ENCODE assay signal across 9 mouse cellular contexts in genomic region chr3:129622120-129622519, GRCm38 (mm10).
DNase-seq lines count a peak whose midpoint lies in the region; TF ChIP-seq lines count a peak whose summit lies in the region.
"Had no signal": no experiment of that assay in that cellular context is flagged by ENCODE, and none has a peak within 500 bp of the region (broad histone marks: within the 10 kb centered on the region; RNA-seq: fewer than 3 reads in every experiment).

No protein-coding gene starts in this region.

- no peak overlapping the region for H3K4me3 ChIP-seq in gastrocnemius, adult 2 months

- intact Hi-C loops in gastrocnemius, adult 2 months (cut with DNase I) = no loop called here
- intact Hi-C loops in left cerebral cortex, postnatal 36 days (cut with DNase I) = no loop called here

- DNase-seq in gastrocnemius, adult 2 months = no peak
- DNase-seq in gastrocnemius, postnatal 25 days = no peak
- DNase-seq in A20 (ENCODE audit: low read depth, low spot score) (peak; percentile 39), R1 (ENCODE audit: low read depth, low spot score) (peak; percentile 83)
- DNase-seq in kidney, postnatal 10 days = peak; percentile 51
- DNase-seq in gastrocnemius, adult 18-20 months (ENCODE audit: low spot score) = no peak
- no peak for DNase-seq in cerebellum, adult 18-20 months
- DNase-seq in left cerebral cortex, postnatal 36 days (ENCODE audit: low spot score in 2 of 2) = no peak
- DNase-seq: lung, postnatal 4 days had no signal

- peak; percentile 35 for TF ChIP-seq CTCF in gastrocnemius, adult 2 months (IDR thresholded peaks at IDR 0.05)

- no peak overlapping the region for H3K27ac ChIP-seq in gastrocnemius, adult 2 months

Comparison
In these comparisons a context has a peak if more than half of its experiments do, and no peak if none do; other contexts are left out.
1. DNase-seq: peak in A20 (single experiment), R1 (single experiment) and kidney, postnatal 10 days (single experiment); none in gastrocnemius, adult 2 months (single experiment), gastrocnemius, postnatal 25 days (single experiment), gastrocnemius, adult 18-20 months (single experiment), cerebellum, adult 18-20 months (0 of 2) and left cerebral cortex, postnatal 36 days (0 of 2).